Mouse (Mus musculus): ENCODE results near the gene Nrm. TPM values are rescaled to one million over a fixed set of nuclear protein-coding genes. Genes with fewer than 3 reads are reported as not detected.

Nrm gene
- polyA plus RNA-seq, 1 experiment from 2014 or later: 20.3 TPM

- ATAC-seq (ENCODE audit: low FRiP score): no peak
- WGBS: 72% methylated on average over 17 of the region's 17 CpGs
- H3K27ac ChIP-seq: no peak overlapping the region
- H3K9ac ChIP-seq: no peak overlapping the region
- no peaks in the 10 kb centered on the region for H3K4me1 ChIP-seq (replicated peaks; ENCODE audit: control insufficient read depth, insufficient read depth, low read length)
- no peaks in the 10 kb centered on the region for H3K9me3 ChIP-seq (ENCODE audit: control insufficient read depth, low read length)
- DNase-seq (ENCODE audit: low spot score): no peak
- no peak overlapping the region for H3K4me3 ChIP-seq (replicated peaks; ENCODE audit: low read length)
- H3K36me3 ChIP-seq (replicated peaks; ENCODE audit: control insufficient read depth, insufficient read depth): peaks cover 97% of the 10 kb centered on the region
- no peak overlapping the region for H3K4me2 ChIP-seq (replicated peaks)
- no peaks in the 10 kb centered on the region for H3K27me3 ChIP-seq (ENCODE audit: control insufficient read depth, insufficient read depth, low read length)
These were observed 26.6 kb downstream of the Nrm start for GRCm38 (mm10) chr17:35887725-35888124.

GRCm38 (mm10) chr17:35896781-35897643, 35.9 kb downstream of the Nrm start, which contains the start of gene 2310061I04Rik:
Gene 2310061I04Rik, minus strand, starts transcription at chr17:35897431.
- H3K36me3 ChIP-seq (replicated peaks; ENCODE audit: control insufficient read depth, insufficient read depth): peaks cover 64% of the 10 kb centered on the region

GRCm38 (mm10) chr17:35897644-35898573, 36.8 kb downstream of the Nrm start:
- WGBS: 47% methylated on average over 23 of the region's 23 CpGs
- H3K36me3 ChIP-seq (replicated peaks; ENCODE audit: control insufficient read depth, insufficient read depth): peaks cover 66% of the 10 kb centered on the region
- H3K9me3 ChIP-seq (ENCODE audit: control insufficient read depth, low read length): no peaks in the 10 kb centered on the region
- ATAC-seq (ENCODE audit: low FRiP score) (peak; percentile 46), DNase-seq (ENCODE audit: low spot score) (no peak)
- H3K4me2 ChIP-seq (replicated peaks): peak overlapping the region; percentile 100
- H3K9ac ChIP-seq: peak overlapping the region; percentile 95
- H3K4me3 ChIP-seq (replicated peaks; ENCODE audit: low read length): peak overlapping the region; percentile 81
- H3K27ac ChIP-seq: peak overlapping the region; percentile 90
- peaks cover 18% of the 10 kb centered on the region for H3K4me1 ChIP-seq (replicated peaks; ENCODE audit: control insufficient read depth, insufficient read depth, low read length)
- H3K27me3 ChIP-seq (ENCODE audit: control insufficient read depth, insufficient read depth, low read length): no peaks in the 10 kb centered on the region

More at GRCm38 (mm10) chr17:35896781-35897643, 35.9 kb downstream of the Nrm start, which contains the start of gene 2310061I04Rik:
- no peaks in the 10 kb centered on the region for H3K9me3 ChIP-seq (ENCODE audit: control insufficient read depth, low read length)
- DNase-seq (ENCODE audit: low spot score): peak; percentile 96
- peak within 1 kb of the TSS; percentile 95 for H3K9ac ChIP-seq
- H3K4me2 ChIP-seq (replicated peaks): peak within 1 kb of the TSS; percentile 100
- under 1% methylated on average over 81 of the region's 86 CpGs for WGBS
- H3K4me3 ChIP-seq (replicated peaks; ENCODE audit: low read length): peak within 1 kb of the TSS; percentile 81
- H3K27me3 ChIP-seq (ENCODE audit: control insufficient read depth, insufficient read depth, low read length): no peaks in the 10 kb centered on the region
- peaks cover 18% of the 10 kb centered on the region for H3K4me1 ChIP-seq (replicated peaks; ENCODE audit: control insufficient read depth, insufficient read depth, low read length)
- H3K27ac ChIP-seq: peak within 1 kb of the TSS; percentile 90
- ATAC-seq (ENCODE audit: low FRiP score): peak; percentile 94

- H3K4me2 ChIP-seq (replicated peaks): no peak overlapping the region
- H3K9me3 ChIP-seq (ENCODE audit: control insufficient read depth, low read length): no peaks in the 10 kb centered on the region
- no peak overlapping the region for H3K4me3 ChIP-seq (replicated peaks; ENCODE audit: low read length)
- DNase-seq (ENCODE audit: low spot score) (no peak), ATAC-seq (ENCODE audit: low FRiP score) (no peak)
- no peak overlapping the region for H3K27ac ChIP-seq
- no peak overlapping the region for H3K9ac ChIP-seq
- H3K27me3 ChIP-seq (ENCODE audit: control insufficient read depth, insufficient read depth, low read length): no peaks in the 10 kb centered on the region
- WGBS: 96% methylated on average over 3 of the region's 3 CpGs
- peaks cover 17% of the 10 kb centered on the region for H3K4me1 ChIP-seq (replicated peaks; ENCODE audit: control insufficient read depth, insufficient read depth, low read length)
- peaks cover 79% of the 10 kb centered on the region for H3K36me3 ChIP-seq (replicated peaks; ENCODE audit: control insufficient read depth, insufficient read depth)
These were observed 39.5 kb downstream of the Nrm start for GRCm38 (mm10) chr17:35900636-35901035.

- H3K4me1 ChIP-seq (replicated peaks; ENCODE audit: control insufficient read depth, insufficient read depth, low read length): peaks cover 8% of the 10 kb centered on the region
- no peak overlapping the region for H3K4me3 ChIP-seq (replicated peaks; ENCODE audit: low read length)
- ATAC-seq (ENCODE audit: low FRiP score): no peak
- H3K4me2 ChIP-seq (replicated peaks): no peak overlapping the region
- no peak overlapping the region; the same call in 1 of the 2 replicates for H3K9ac ChIP-seq
- H3K9me3 ChIP-seq (ENCODE audit: control insufficient read depth, low read length): no peaks in the 10 kb centered on the region
- no peak overlapping the region for H3K27ac ChIP-seq
- H3K27me3 ChIP-seq (ENCODE audit: control insufficient read depth, insufficient read depth, low read length): no peaks in the 10 kb centered on the region
- DNase-seq (ENCODE audit: low spot score): no peak
- H3K36me3 ChIP-seq (replicated peaks; ENCODE audit: control insufficient read depth, insufficient read depth): peaks cover 99% of the 10 kb centered on the region
- 92% methylated on average over 9 of the region's 9 CpGs for WGBS
These were observed 42.3 kb downstream of the Nrm start for GRCm38 (mm10) chr17:35903343-35903991.

GRCm38 (mm10) chr17:35903992-35904355, 42.9 kb downstream of the Nrm start:
- peaks cover 99% of the 10 kb centered on the region for H3K36me3 ChIP-seq (replicated peaks; ENCODE audit: control insufficient read depth, insufficient read depth)
- no peaks in the 10 kb centered on the region for H3K27me3 ChIP-seq (ENCODE audit: control insufficient read depth, insufficient read depth, low read length)
- DNase-seq (ENCODE audit: low spot score): no peak
- H3K4me1 ChIP-seq (replicated peaks; ENCODE audit: control insufficient read depth, insufficient read depth, low read length): peaks cover 13% of the 10 kb centered on the region
- no peak overlapping the region for H3K4me2 ChIP-seq (replicated peaks)
- H3K9me3 ChIP-seq (ENCODE audit: control insufficient read depth, low read length): no peaks in the 10 kb centered on the region
- WGBS: 84% methylated on average over 4 of the region's 4 CpGs
- H3K9ac ChIP-seq: no peak overlapping the region
- no peak overlapping the region for H3K4me3 ChIP-seq (replicated peaks; ENCODE audit: low read length)
- ATAC-seq (ENCODE audit: low FRiP score): no peak
- H3K27ac ChIP-seq: no peak overlapping the region

GRCm38 (mm10) chr17:35905587-35905986, 44.5 kb downstream of the Nrm start:
- ATAC-seq (ENCODE audit: low FRiP score): no peak
- no peaks in the 10 kb centered on the region for H3K9me3 ChIP-seq (ENCODE audit: control insufficient read depth, low read length)

GRCm38 (mm10) chr17:35907609-35908008, 46.5 kb downstream of the Nrm start:
- H3K36me3 ChIP-seq (replicated peaks; ENCODE audit: control insufficient read depth, insufficient read depth): peaks cover 72% of the 10 kb centered on the region
- 87% methylated on average over 2 of the region's 2 CpGs for WGBS

More at GRCm38 (mm10) chr17:35905587-35905986, 44.5 kb downstream of the Nrm start:
- peaks cover 15% of the 10 kb centered on the region for H3K4me1 ChIP-seq (replicated peaks; ENCODE audit: control insufficient read depth, insufficient read depth, low read length)
- WGBS: 97% methylated on average over 1 of the region's 1 CpGs
- no peak overlapping the region for H3K27ac ChIP-seq
- no peak overlapping the region for H3K4me2 ChIP-seq (replicated peaks)
- no peak for DNase-seq (ENCODE audit: low spot score)
- no peak overlapping the region for H3K9ac ChIP-seq
- H3K4me3 ChIP-seq (replicated peaks; ENCODE audit: low read length): no peak overlapping the region
- peaks cover 83% of the 10 kb centered on the region for H3K36me3 ChIP-seq (replicated peaks; ENCODE audit: control insufficient read depth, insufficient read depth)
- H3K27me3 ChIP-seq (ENCODE audit: control insufficient read depth, insufficient read depth, low read length): no peaks in the 10 kb centered on the region

More at GRCm38 (mm10) chr17:35907609-35908008, 46.5 kb downstream of the Nrm start:
- Histone ChIP-seq H3K4me3 (replicated peaks; ENCODE audit: low read length) (peak overlapping the region; percentile 63; the same call in 1 of the 2 replicates), H3K27ac (no peak overlapping the region), H3K27me3 (ENCODE audit: control insufficient read depth, insufficient read depth, low read length) (no peaks in the 10 kb centered on the region), H3K9me3 (ENCODE audit: control insufficient read depth, low read length) (no peaks in the 10 kb centered on the region), H3K4me1 (replicated peaks; ENCODE audit: control insufficient read depth, insufficient read depth, low read length) (peaks cover 15% of the 10 kb centered on the region), H3K9ac (no peak overlapping the region), H3K4me2 (replicated peaks) (peak overlapping the region; percentile 75)
- no peak for DNase-seq (ENCODE audit: low spot score)
- ATAC-seq (ENCODE audit: low FRiP score): no peak

Data from hindbrain, embryonic 14.5 days (tissue).